Comparison of ENCODE assay signal across 8 mouse cellular contexts in genomic region chr9:40330609-40331382, GRCm38 (mm10).
A peak's percentile ranks its signal among the peaks of the same experiment; 100 is the strongest.
DNase-seq lines count a peak whose midpoint lies in the region; ATAC-seq and TF ChIP-seq lines count a peak whose summit lies in the region.

No protein-coding gene starts in this region.

- DNase-seq in 3T3-L1 (ENCODE audit: low read depth, low spot score), result peak; percentile 87
- peak; percentile 78 to 82 for DNase-seq in adrenal gland, postnatal 4 days (ENCODE audit: low spot score in 2 of 2)
- peak; percentile 89 for DNase-seq in embryonic facial prominence, embryonic 14.5 days (ENCODE audit: low spot score)
- DNase-seq in heart, adult 8-10 months (ENCODE audit: low spot score), result peak; percentile 91
- DNase-seq in kidney, adult 8-10 months, result peak; percentile 88 to 92
- DNase-seq in spleen, adult 2 months (ENCODE audit: low read depth in 1 of 2, low spot score in 2 of 2), result peak; percentile 28 to 76

- 56% methylated on average over 19 of the region's 19 CpGs for WGBS in embryonic facial prominence, embryonic 14.5 days
- WGBS in limb, embryonic 13.5 days, result 57% methylated on average over 19 of the region's 19 CpGs
- 57% methylated on average over 19 of the region's 19 CpGs for WGBS in midbrain, embryonic 16.5 days
- WGBS in spleen, adult 2 months, result 62% methylated on average over 19 of the region's 19 CpGs

- H3K9me3 ChIP-seq in embryonic facial prominence, embryonic 14.5 days (ENCODE audit: control insufficient read depth, low read length), result no peaks in the 10 kb centered on the region
- no peaks in the 10 kb centered on the region for H3K9me3 ChIP-seq in limb, embryonic 13.5 days
- H3K9me3 ChIP-seq in midbrain, embryonic 16.5 days (replicated peaks; ENCODE audit: control insufficient read depth, low read length, poor library complexity, severe bottlenecking), result no peaks in the 10 kb centered on the region

- no peaks in the 10 kb centered on the region for H3K27me3 ChIP-seq in embryonic facial prominence, embryonic 14.5 days (replicated peaks; ENCODE audit: control insufficient read depth, insufficient read depth, low read length)
- H3K27me3 ChIP-seq in limb, embryonic 13.5 days, result no peaks in the 10 kb centered on the region
- no peaks in the 10 kb centered on the region for H3K27me3 ChIP-seq in midbrain, embryonic 16.5 days (ENCODE audit: control insufficient read depth, insufficient read depth, low read depth, low read length)
- H3K27me3 ChIP-seq in spleen, adult 2 months (ENCODE audit: control insufficient read depth, insufficient read depth, low read length), result no peaks in the 10 kb centered on the region

- ATAC-seq in embryonic facial prominence, embryonic 14.5 days (ENCODE audit: low read depth), result peak; percentile 87
- peak; percentile 79 for ATAC-seq in limb, embryonic 13.5 days (ENCODE audit: low FRiP score, low read depth)
- ATAC-seq in midbrain, embryonic 16.5 days, result peak; percentile 86

- H3K27ac ChIP-seq in embryonic facial prominence, embryonic 14.5 days (replicated peaks; ENCODE audit: low read depth, low read length), result no peak overlapping the region
- no peak overlapping the region for H3K27ac ChIP-seq in limb, embryonic 13.5 days
- no peak overlapping the region for H3K27ac ChIP-seq in midbrain, embryonic 16.5 days (ENCODE audit: low read length)
- H3K27ac ChIP-seq in spleen, adult 2 months (ENCODE audit: insufficient read depth, low read length), result no peak overlapping the region

- H3K36me3 ChIP-seq in embryonic facial prominence, embryonic 14.5 days (ENCODE audit: control insufficient read depth, insufficient read depth, low read length), result no peaks in the 10 kb centered on the region
- H3K36me3 ChIP-seq in limb, embryonic 13.5 days, result no peaks in the 10 kb centered on the region
- H3K36me3 ChIP-seq in midbrain, embryonic 16.5 days (ENCODE audit: control insufficient read depth, insufficient read depth, low read length), result peaks cover 29% of the 10 kb centered on the region
- H3K36me3 ChIP-seq in spleen, adult 2 months (ENCODE audit: control insufficient read depth, insufficient read depth, low read length), result no peaks in the 10 kb centered on the region

- H3K4me3 ChIP-seq in embryonic facial prominence, embryonic 14.5 days (ENCODE audit: low read depth, low read length), result no peak overlapping the region
- no peak overlapping the region for H3K4me3 ChIP-seq in limb, embryonic 13.5 days
- H3K4me3 ChIP-seq in midbrain, embryonic 16.5 days (ENCODE audit: low read depth, low read length), result no peak overlapping the region
- no peak overlapping the region for H3K4me3 ChIP-seq in spleen, adult 2 months (ENCODE audit: extremely low read depth, insufficient read depth, insufficient read length)

- no peak for TF ChIP-seq POLR2A in spleen, adult 2 months (IDR thresholded peaks at IDR 0.05; ENCODE audit: low read depth, low read length)

- no peak overlapping the region for H3K4me2 ChIP-seq in embryonic facial prominence, embryonic 14.5 days (ENCODE audit: low read depth, low read length)
- H3K4me2 ChIP-seq in limb, embryonic 13.5 days (replicated peaks), result no peak overlapping the region
- H3K4me2 ChIP-seq in midbrain, embryonic 16.5 days (ENCODE audit: low read length), result no peak overlapping the region

- H3K9ac ChIP-seq in embryonic facial prominence, embryonic 14.5 days (ENCODE audit: low read depth, low read length), result no peak overlapping the region
- no peak overlapping the region for H3K9ac ChIP-seq in limb, embryonic 13.5 days
- no peak overlapping the region for H3K9ac ChIP-seq in midbrain, embryonic 16.5 days (ENCODE audit: low read depth, low read length)

- peak; percentile 92 for TF ChIP-seq CTCF in spleen, adult 2 months (IDR thresholded peaks at IDR 0.05; ENCODE audit: extremely low read depth, insufficient read depth, insufficient read length, insufficient replicate concordance)

- no peaks in the 10 kb centered on the region for H3K4me1 ChIP-seq in embryonic facial prominence, embryonic 14.5 days (ENCODE audit: control insufficient read depth, insufficient read depth, low read length)
- H3K4me1 ChIP-seq in limb, embryonic 13.5 days, result peaks cover 8% of the 10 kb centered on the region; the same call in 1 of the 2 replicates
- peaks cover 2% of the 10 kb centered on the region; the same call in 1 of the 2 replicates for H3K4me1 ChIP-seq in midbrain, embryonic 16.5 days (ENCODE audit: control insufficient read depth, insufficient read depth, low read length)
- no peaks in the 10 kb centered on the region for H3K4me1 ChIP-seq in spleen, adult 2 months (ENCODE audit: control insufficient read depth, insufficient read depth, insufficient read length)
